Mouse (Mus musculus) neural tube, embryonic 11.5 days (tissue): ENCODE measurements at regions not wholly inside any gene's neighbourhood (a gene's known extent, or its start where the extent isn't known, plus 50 kb on each side); places are given as distances from the start of the nearest gene placed in this dataset.
A peak's percentile ranks its signal among the peaks of the same experiment; 100 is the strongest.

Source experiments
- ATAC-seq: fragments of 200-750 bp; cut with Nextera tagmentation; 2 replicates; pipeline ENCODE4 v1.8.0; 2017; ENCODE audit warnings: moderate number of reproducible peaks, mild to moderate bottlenecking, moderate TSS enrichment, moderate library complexity; ENCODE audit not compliant: insufficient read depth, low FRiP score, low TSS enrichment
- DNase-seq: peaks from one replicate; pipeline ENCODE4 v3.0.0-alpha.2; 2015; ENCODE audit warnings: low spot score
- H3K27ac ChIP-seq: fragments of 300-500 bp; sonication (generic); 2 replicates; pipeline ENCODE4 v1.5.1; 2014; ENCODE audit warnings: low read depth, mild to moderate bottlenecking, low read length
- H3K27me3 ChIP-seq: fragments of 300-500 bp; sonication (generic); 2 replicates; pipeline ENCODE4 v1.6.1; 2014; ENCODE audit warnings: mild to moderate bottlenecking, low read length, mixed read lengths; ENCODE audit not compliant: control insufficient read depth, insufficient read depth
- H3K36me3 ChIP-seq: fragments of 300-500 bp; sonication (generic); 2 replicates; pipeline ENCODE4 v1.6.1; 2014; ENCODE audit warnings: mild to moderate bottlenecking, low read length, moderate library complexity, mixed read lengths; ENCODE audit not compliant: control insufficient read depth, insufficient read depth
- H3K4me1 ChIP-seq: fragments of 300-500 bp; sonication (generic); 2 replicates; pipeline ENCODE4 v1.6.1; 2014; ENCODE audit warnings: low read length, mixed read lengths; ENCODE audit not compliant: control insufficient read depth, insufficient read depth
- H3K4me2 ChIP-seq: fragments of 300-500 bp; sonication (generic); 2 replicates; pipeline ENCODE4 v1.6.1; 2014; ENCODE audit warnings: low read depth, mild to moderate bottlenecking, moderate library complexity
- H3K4me3 ChIP-seq: fragments of 300-500 bp; sonication (generic); 2 replicates; pipeline ENCODE4 v1.5.1; 2014; ENCODE audit warnings: low read depth, low read length
- H3K9ac ChIP-seq: fragments of 300-500 bp; sonication (generic); 2 replicates; pipeline ENCODE4 v1.6.1; 2014; ENCODE audit warnings: mild to moderate bottlenecking, low read length
- H3K9me3 ChIP-seq: fragments of 300-500 bp; sonication (generic); 2 replicates; pipeline ENCODE4 v1.6.1; 2016; ENCODE audit warnings: low read length; ENCODE audit not compliant: control insufficient read depth
- WGBS: fragments of 180-500 bp; shearing (Covaris S2); extraction: QIAGEN DNeasy Blood & Tissue Kit; methylation state at CpG from one replicate; pipeline ENCODE4 v1.1.7; 2014; 5-methylcytosine and 5-hydroxymethylcytosine counted together

DNA sequence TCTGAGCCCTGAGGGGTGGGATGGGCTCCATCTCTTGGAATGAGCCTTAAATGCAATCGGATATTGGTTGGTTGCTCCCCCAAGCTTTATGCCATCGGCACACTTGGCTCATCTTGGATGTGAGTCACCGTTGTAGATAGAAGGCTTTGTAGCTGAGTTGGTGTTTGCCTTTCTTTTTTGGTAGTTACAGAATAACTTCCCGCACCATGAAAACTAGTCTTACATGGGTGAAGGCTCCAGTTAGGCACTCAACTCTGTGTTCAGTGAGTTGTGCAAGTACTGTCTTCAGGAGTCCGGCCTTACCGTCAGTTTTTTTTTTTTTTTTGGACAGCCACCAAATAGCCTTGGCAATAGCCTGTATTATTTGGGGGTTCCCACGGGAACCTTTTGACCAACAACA, 170.3 kb downstream of the Snx10 start:
- WGBS, result 89% methylated on average over 7 of the region's 7 CpGs
- H3K9ac ChIP-seq, result no peak overlapping the region

GRCm38 (mm10) chr6:51696396-51696795, 172.7 kb downstream of the Snx10 start:
- H3K4me2 ChIP-seq, result no peak overlapping the region
- ATAC-seq (no peak), DNase-seq (no peak)
- no peak overlapping the region for H3K4me3 ChIP-seq
- no peaks in the 10 kb centered on the region for H3K27me3 ChIP-seq
- H3K9ac ChIP-seq, result no peak overlapping the region
- no peaks in the 10 kb centered on the region for H3K9me3 ChIP-seq
- H3K36me3 ChIP-seq, result no peaks in the 10 kb centered on the region
- WGBS, result 69% methylated on average over 7 of the region's 7 CpGs
- no peak overlapping the region for H3K27ac ChIP-seq
- no peaks in the 10 kb centered on the region for H3K4me1 ChIP-seq

More for the DNA sequence above, 170.3 kb downstream of the Snx10 start:
- no peaks in the 10 kb centered on the region for H3K4me1 ChIP-seq
- H3K4me3 ChIP-seq, result no peak overlapping the region
- no peak overlapping the region for H3K27ac ChIP-seq
- no peaks in the 10 kb centered on the region for H3K36me3 ChIP-seq
- ATAC-seq (no peak), DNase-seq (no peak)
- H3K27me3 ChIP-seq, result no peaks in the 10 kb centered on the region
- no peak overlapping the region for H3K4me2 ChIP-seq
- H3K9me3 ChIP-seq, result no peaks in the 10 kb centered on the region

- DNase-seq, result no peak
- no peaks in the 10 kb centered on the region for H3K36me3 ChIP-seq
- no peaks in the 10 kb centered on the region for H3K27me3 ChIP-seq
- WGBS, result 91% methylated on average over 3 of the region's 3 CpGs
- H3K9ac ChIP-seq, result no peak overlapping the region
- no peaks in the 10 kb centered on the region for H3K9me3 ChIP-seq
- ATAC-seq, result no peak
- no peaks in the 10 kb centered on the region for H3K4me1 ChIP-seq
- H3K4me3 ChIP-seq, result no peak overlapping the region
- no peak overlapping the region for H3K4me2 ChIP-seq
- H3K27ac ChIP-seq, result no peak overlapping the region
Observed at GRCm38 (mm10) chr6:51697754-51698153, 174.1 kb downstream of the Snx10 start.

GRCm38 (mm10) chr6:51698244-51698643, 174.5 kb downstream of the Snx10 start:
- Histone ChIP-seq H3K27ac (no peak overlapping the region), H3K4me1 (no peaks in the 10 kb centered on the region), H3K27me3 (no peaks in the 10 kb centered on the region), H3K4me3 (no peak overlapping the region), H3K36me3 (no peaks in the 10 kb centered on the region), H3K4me2 (no peak overlapping the region), H3K9ac (no peak overlapping the region), H3K9me3 (no peaks in the 10 kb centered on the region)
- no peak for ATAC-seq
- no peak for DNase-seq
- WGBS, result 68% methylated on average over 4 of the region's 4 CpGs

GRCm38 (mm10) chr6:51701253-51702020, 177.7 kb downstream of the Snx10 start:
- ATAC-seq (no peak), DNase-seq (no peak)
- Histone ChIP-seq H3K27me3 (no peaks in the 10 kb centered on the region), H3K9me3 (no peaks in the 10 kb centered on the region), H3K27ac (no peak overlapping the region), H3K9ac (no peak overlapping the region), H3K36me3 (no peaks in the 10 kb centered on the region), H3K4me1 (no peaks in the 10 kb centered on the region), H3K4me3 (no peak overlapping the region), H3K4me2 (no peak overlapping the region)
- WGBS, result 93% methylated on average over 11 of the region's 11 CpGs

GRCm38 (mm10) chr6:51702456-51703171, 178.9 kb downstream of the Snx10 start:
- H3K9me3 ChIP-seq, result no peaks in the 10 kb centered on the region
- 83% methylated on average over 10 of the region's 10 CpGs for WGBS
- no peak for ATAC-seq

DNA sequence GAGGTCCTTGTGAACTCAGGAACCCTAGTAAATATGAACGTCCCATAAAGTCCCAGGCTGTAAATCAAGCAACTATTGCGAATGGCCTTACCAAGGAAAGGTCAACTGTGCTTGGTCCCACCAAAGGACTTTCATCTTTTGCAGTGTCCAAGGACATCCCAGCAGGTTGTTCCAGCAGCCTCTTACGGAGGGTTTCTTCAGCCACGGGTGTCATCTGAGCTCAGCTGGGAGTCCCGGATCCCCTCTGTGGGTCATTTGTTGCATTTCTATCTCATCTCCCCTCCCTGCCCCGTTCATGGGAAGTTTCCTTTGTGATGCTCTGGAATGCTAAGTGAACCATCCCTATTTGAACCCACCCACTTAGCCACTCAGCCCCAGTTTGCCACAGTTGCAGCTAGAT, 184.3 kb downstream of the Snx10 start:
- H3K9me3 ChIP-seq, result no peaks in the 10 kb centered on the region
- peaks cover 26% of the 10 kb centered on the region for H3K4me1 ChIP-seq
- H3K9ac ChIP-seq, result no peak overlapping the region
- ATAC-seq, result no peak
- DNase-seq, result no peak
- no peak overlapping the region for H3K4me3 ChIP-seq
- no peaks in the 10 kb centered on the region for H3K36me3 ChIP-seq
- H3K27ac ChIP-seq, result 0 out of 2 replicates have a peak overlapping the region, but pooled peaks have one; percentile 60
- WGBS, result 11% methylated on average over 6 of the region's 6 CpGs
- no peak overlapping the region for H3K4me2 ChIP-seq
- H3K27me3 ChIP-seq, result no peaks in the 10 kb centered on the region

More at GRCm38 (mm10) chr6:51702456-51703171, 178.9 kb downstream of the Snx10 start:
- Histone ChIP-seq H3K9ac (no peak overlapping the region), H3K4me3 (no peak overlapping the region), H3K36me3 (no peaks in the 10 kb centered on the region), H3K27me3 (no peaks in the 10 kb centered on the region), H3K4me2 (no peak overlapping the region), H3K27ac (no peak overlapping the region), H3K4me1 (peaks cover 1% of the 10 kb centered on the region)
- no peak for DNase-seq

- no peak overlapping the region for H3K9ac ChIP-seq
- no peaks in the 10 kb centered on the region for H3K36me3 ChIP-seq
- H3K4me2 ChIP-seq, result no peak overlapping the region
- no peak for DNase-seq
- WGBS, result 21% methylated on average over 9 of the region's 9 CpGs
- peak; percentile 79 for ATAC-seq
- H3K4me3 ChIP-seq, result no peak overlapping the region
- H3K9me3 ChIP-seq, result no peaks in the 10 kb centered on the region
- H3K27ac ChIP-seq, result no peak overlapping the region
- H3K4me1 ChIP-seq, result peaks cover 26% of the 10 kb centered on the region
- no peaks in the 10 kb centered on the region for H3K27me3 ChIP-seq
Observed at GRCm38 (mm10) chr6:51708668-51709339, 185.1 kb downstream of the Snx10 start.
